In the genomic region with DNA sequence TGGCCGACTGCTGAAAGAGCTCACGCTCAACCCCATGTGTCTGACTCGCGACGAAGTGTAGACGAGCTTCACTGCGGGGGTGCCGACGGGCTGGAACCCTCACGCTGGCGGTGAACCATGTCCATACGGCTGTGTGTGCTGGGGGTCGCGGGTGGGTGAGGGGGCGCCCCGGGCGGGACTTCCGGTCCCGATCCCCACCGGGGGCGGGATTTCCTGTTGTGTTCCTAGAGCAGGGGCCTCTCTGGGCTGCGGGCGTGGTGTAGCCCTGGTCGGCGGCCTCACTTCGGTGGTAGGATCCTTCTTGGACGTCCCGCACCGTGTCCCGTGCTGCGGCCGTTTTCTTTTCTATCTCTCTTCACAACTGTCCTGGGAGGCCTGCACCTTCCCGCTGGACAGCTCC, we compare ENCODE assay signal across 7 mouse cellular contexts. TPM values are rescaled to one million over a fixed set of nuclear protein-coding genes. Genes with fewer than 3 reads are reported as not detected.
DNase-seq lines count a peak whose midpoint lies in the region; ATAC-seq lines count a peak whose summit lies in the region.

No protein-coding gene starts in this region.

- peak; percentile 74 for DNase-seq in ES-CJ7 (ENCODE audit: low read depth, low spot score)
- peak; percentile 85 to 93 for DNase-seq in adrenal gland, adult (ENCODE audit: inconsistent age in 2 of 2, low spot score in 1 of 2)
- peak; percentile 92 for DNase-seq in forebrain, embryonic 11.5 days (ENCODE audit: low spot score)
- DNase-seq in hindbrain, embryonic 11.5 days (ENCODE audit: low spot score): peak; percentile 86
- DNase-seq in limb, embryonic 10.5 days (ENCODE audit: low spot score): peak; percentile 89
- DNase-seq in splenic B cell, adult 2 months (ENCODE audit: low read depth, low spot score): peak; percentile 66

- H3K4me3 ChIP-seq in forebrain, embryonic 11.5 days (ENCODE audit: low read depth, low read length): peak overlapping the region; percentile 63
- H3K4me3 ChIP-seq in hindbrain, embryonic 11.5 days (ENCODE audit: low read depth, low read length): peak overlapping the region; percentile 83
- H3K4me3 ChIP-seq in limb, embryonic 10.5 days: peak overlapping the region; percentile 79
- H3K4me3 ChIP-seq in midbrain, embryonic 12.5 days: peak overlapping the region; percentile 78

- peaks cover 3% of the 10 kb centered on the region; the same call in 1 of the 2 replicates for H3K36me3 ChIP-seq in forebrain, embryonic 11.5 days (ENCODE audit: control insufficient read depth, insufficient read depth, low read length)
- peaks cover 4% of the 10 kb centered on the region; the same call in 1 of the 2 replicates for H3K36me3 ChIP-seq in hindbrain, embryonic 11.5 days (ENCODE audit: control insufficient read depth, insufficient read depth, low read length)
- peaks cover 41% of the 10 kb centered on the region for H3K36me3 ChIP-seq in limb, embryonic 10.5 days
- H3K36me3 ChIP-seq in midbrain, embryonic 12.5 days: peaks cover 30% of the 10 kb centered on the region
- peaks cover 9% of the 10 kb centered on the region for H3K36me3 ChIP-seq in splenic B cell, adult 2 months (ENCODE audit: control insufficient read depth, insufficient read depth, low read length, poor library complexity, severe bottlenecking)

- no peaks in the 10 kb centered on the region for H3K9me3 ChIP-seq in forebrain, embryonic 11.5 days (ENCODE audit: control insufficient read depth, low read length)
- no peaks in the 10 kb centered on the region for H3K9me3 ChIP-seq in hindbrain, embryonic 11.5 days (ENCODE audit: control insufficient read depth, low read length)
- H3K9me3 ChIP-seq in limb, embryonic 10.5 days (replicated peaks): no peaks in the 10 kb centered on the region
- no peaks in the 10 kb centered on the region for H3K9me3 ChIP-seq in midbrain, embryonic 12.5 days

- peak overlapping the region; percentile 94 for H3K27ac ChIP-seq in forebrain, embryonic 11.5 days (ENCODE audit: low read depth, low read length)
- H3K27ac ChIP-seq in hindbrain, embryonic 11.5 days (ENCODE audit: low read depth, low read length): peak overlapping the region; percentile 88
- H3K27ac ChIP-seq in limb, embryonic 10.5 days: peak overlapping the region; percentile 95
- peak overlapping the region; percentile 93 for H3K27ac ChIP-seq in midbrain, embryonic 12.5 days (replicated peaks)

- ATAC-seq in forebrain, embryonic 11.5 days (replicated peaks; ENCODE audit: low FRiP score): peak; percentile 41
- peak; percentile 54 for ATAC-seq in hindbrain, embryonic 11.5 days (ENCODE audit: low FRiP score)
- ATAC-seq in midbrain, embryonic 12.5 days (ENCODE audit: low FRiP score, low read depth): peak; percentile 63

- no peaks in the 10 kb centered on the region for H3K27me3 ChIP-seq in forebrain, embryonic 11.5 days (ENCODE audit: control insufficient read depth, insufficient read depth, low read length)
- H3K27me3 ChIP-seq in hindbrain, embryonic 11.5 days (ENCODE audit: control insufficient read depth, insufficient read depth, low read length): no peaks in the 10 kb centered on the region
- no peaks in the 10 kb centered on the region for H3K27me3 ChIP-seq in limb, embryonic 10.5 days (ENCODE audit: low read depth, poor library complexity, severe bottlenecking)
- no peaks in the 10 kb centered on the region for H3K27me3 ChIP-seq in midbrain, embryonic 12.5 days
- H3K27me3 ChIP-seq in splenic B cell, adult 2 months (ENCODE audit: control insufficient read depth, insufficient read depth, low read length, poor library complexity, severe bottlenecking): no peaks in the 10 kb centered on the region

- H3K4me2 ChIP-seq in forebrain, embryonic 11.5 days (ENCODE audit: low read depth, low read length, severe bottlenecking): peak overlapping the region; percentile 70
- peak overlapping the region; percentile 84 for H3K4me2 ChIP-seq in hindbrain, embryonic 11.5 days (replicated peaks; ENCODE audit: low read depth, low read length)
- peak overlapping the region; percentile 89 for H3K4me2 ChIP-seq in midbrain, embryonic 12.5 days (replicated peaks)

- H3K4me1 ChIP-seq in forebrain, embryonic 11.5 days (replicated peaks; ENCODE audit: control insufficient read depth, insufficient read depth, low read length): peaks cover 22% of the 10 kb centered on the region
- H3K4me1 ChIP-seq in hindbrain, embryonic 11.5 days (replicated peaks; ENCODE audit: control insufficient read depth, insufficient read depth, low read length): peaks cover 8% of the 10 kb centered on the region
- H3K4me1 ChIP-seq in limb, embryonic 10.5 days: peaks cover 53% of the 10 kb centered on the region
- H3K4me1 ChIP-seq in midbrain, embryonic 12.5 days: peaks cover 51% of the 10 kb centered on the region

- H3K9ac ChIP-seq in forebrain, embryonic 11.5 days (ENCODE audit: low read length): peak overlapping the region; percentile 72
- H3K9ac ChIP-seq in hindbrain, embryonic 11.5 days (ENCODE audit: low read depth, low read length): peak overlapping the region; percentile 76
- peak overlapping the region; percentile 67 for H3K9ac ChIP-seq in midbrain, embryonic 12.5 days (replicated peaks)

- WGBS in forebrain, embryonic 11.5 days: under 1% methylated on average over 33 of the region's 33 CpGs
- WGBS in hindbrain, embryonic 11.5 days: 1% methylated on average over 33 of the region's 33 CpGs
- WGBS in limb, embryonic 10.5 days: under 1% methylated on average over 33 of the region's 33 CpGs
- WGBS in midbrain, embryonic 12.5 days: 0% methylated on average over 33 of the region's 33 CpGs

RNA-seq across cellular contexts. Expression of a gene that starts 1.3 kb away (rescaled TPM):
- 67.6 and 69.9 TPM in 2 replicates for polyA plus RNA-seq in forebrain, embryonic 11.5 days (2014; fragmentation: Nextera tagmentation; extraction: Ambion mirVana)
- polyA plus RNA-seq in hindbrain, embryonic 11.5 days (2014; fragmentation: Nextera tagmentation; extraction: Ambion mirVana): 60.9 and 65.5 TPM in 2 replicates
- polyA plus RNA-seq in limb, embryonic 10.5 days (2016; fragmentation: Nextera tagmentation; extraction: Ambion mirVana): 71.4 and 75.2 TPM in 2 replicates
- polyA plus RNA-seq in midbrain, embryonic 12.5 days (2016; fragmentation: Nextera tagmentation; extraction: Ambion mirVana): 97.5 and 101 TPM in 2 replicates

RNA-seq across cellular contexts. Expression of a gene that starts 1.4 kb away (rescaled TPM):
- 79.9 and 83.0 TPM in 2 replicates for polyA plus RNA-seq in forebrain, embryonic 11.5 days (2014; fragmentation: Nextera tagmentation; extraction: Ambion mirVana)
- polyA plus RNA-seq in hindbrain, embryonic 11.5 days (2014; fragmentation: Nextera tagmentation; extraction: Ambion mirVana): 31.7 and 38.0 TPM in 2 replicates
- 96.4 and 99.6 TPM in 2 replicates for polyA plus RNA-seq in limb, embryonic 10.5 days (2016; fragmentation: Nextera tagmentation; extraction: Ambion mirVana)
- polyA plus RNA-seq in midbrain, embryonic 12.5 days (2016; fragmentation: Nextera tagmentation; extraction: Ambion mirVana): 92.0 and 99.2 TPM in 2 replicates

RNA-seq across cellular contexts. Expression of a gene that starts 6.8 kb away (rescaled TPM):
- 31.6 and 32.1 TPM in 2 replicates for polyA plus RNA-seq in forebrain, embryonic 11.5 days (2014; fragmentation: Nextera tagmentation; extraction: Ambion mirVana)
- 26.3 and 27.6 TPM in 2 replicates for polyA plus RNA-seq in hindbrain, embryonic 11.5 days (2014; fragmentation: Nextera tagmentation; extraction: Ambion mirVana)
- 37.5 and 43.1 TPM in 2 replicates for polyA plus RNA-seq in limb, embryonic 10.5 days (2016; fragmentation: Nextera tagmentation; extraction: Ambion mirVana)
- polyA plus RNA-seq in midbrain, embryonic 12.5 days (2016; fragmentation: Nextera tagmentation; extraction: Ambion mirVana): 36.4 and 44.0 TPM in 2 replicates

RNA-seq across cellular contexts. Expression of a gene that starts 19.4 kb away (rescaled TPM):
- 454 and 526 TPM in 2 replicates for polyA plus RNA-seq in forebrain, embryonic 11.5 days (2014; fragmentation: Nextera tagmentation; extraction: Ambion mirVana)
- polyA plus RNA-seq in hindbrain, embryonic 11.5 days (2014; fragmentation: Nextera tagmentation; extraction: Ambion mirVana): 314 and 331 TPM in 2 replicates
- polyA plus RNA-seq in limb, embryonic 10.5 days (2016; fragmentation: Nextera tagmentation; extraction: Ambion mirVana): 434 and 504 TPM in 2 replicates
- polyA plus RNA-seq in midbrain, embryonic 12.5 days (2016; fragmentation: Nextera tagmentation; extraction: Ambion mirVana): 605 and 652 TPM in 2 replicates

RNA-seq across cellular contexts. Expression of a gene that starts 33.7 kb away (rescaled TPM):
- 3.2 and 3.4 TPM in 2 replicates for polyA plus RNA-seq in forebrain, embryonic 11.5 days (2014; fragmentation: Nextera tagmentation; extraction: Ambion mirVana)
- 1.9 and 2.0 TPM in 2 replicates for polyA plus RNA-seq in hindbrain, embryonic 11.5 days (2014; fragmentation: Nextera tagmentation; extraction: Ambion mirVana)
- polyA plus RNA-seq in limb, embryonic 10.5 days (2016; fragmentation: Nextera tagmentation; extraction: Ambion mirVana): 3.1 and 3.4 TPM in 2 replicates
- polyA plus RNA-seq in midbrain, embryonic 12.5 days (2016; fragmentation: Nextera tagmentation; extraction: Ambion mirVana): 5.6 and 6.3 TPM in 2 replicates

Comparison
In these comparisons a context has a peak if more than half of its experiments do, and no peak if none do; other contexts are left out.
1. Peak in every context shown above with its lines: DNase-seq, ATAC-seq, H3K4me3 ChIP-seq and H3K27ac ChIP-seq.